Mouse (Mus musculus) adrenal gland, postnatal 0 days (tissue): Measurements from ENCODE around the gene Trappc3. TPM values are rescaled to one million over a fixed set of nuclear protein-coding genes. Genes with fewer than 3 reads are reported as not detected.

ENCODE experiments used
- polyA plus RNA-seq: library from polyadenylated mRNA; unstranded; fragments of >200 nt; fragmentation: Nextera tagmentation; extraction: Ambion mirVana; gene quantifications from 2 replicates; pipeline ENCODE4 v1.2.1, GENCODE M21; 2015

Gene Trappc3
- 109 TPM in 2 replicates for polyA plus RNA-seq

DNA sequence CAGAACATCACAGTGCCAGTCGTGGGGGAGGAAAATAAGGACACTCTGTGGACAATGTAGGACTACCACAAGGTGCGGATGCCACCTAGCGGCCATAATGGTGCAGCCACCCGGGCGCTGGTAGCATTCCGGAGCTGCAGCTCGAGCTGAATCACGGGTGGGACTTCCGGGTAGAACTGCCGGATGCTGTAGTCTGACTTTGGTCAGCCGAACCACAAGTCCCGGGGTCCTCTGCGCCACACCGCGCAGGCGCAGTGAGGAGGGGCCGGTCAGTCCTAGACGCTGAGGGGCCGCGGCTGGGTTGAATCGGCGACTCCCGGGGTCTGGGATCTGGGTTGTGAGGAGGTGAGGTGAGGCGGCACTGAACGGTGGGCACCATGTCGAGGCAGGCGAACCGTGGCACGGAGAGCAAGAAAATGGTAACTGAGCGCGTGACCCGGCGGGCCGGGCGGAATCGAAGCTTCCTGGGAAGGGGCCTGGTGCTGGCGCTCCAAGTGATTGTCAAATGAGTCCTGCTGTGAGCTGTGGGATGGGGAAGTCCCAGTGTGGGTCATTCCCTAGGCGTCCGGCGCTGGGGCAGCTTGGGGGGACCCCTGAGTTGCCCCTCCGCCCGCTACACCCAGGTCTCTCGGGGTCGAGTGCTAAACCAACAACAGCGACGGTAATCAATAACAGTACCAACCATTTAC lies at the start of gene Trappc3:
Trappc3 (plus strand) TSS at position 207 of the 689 bp plus-strand sequence.

DNA sequence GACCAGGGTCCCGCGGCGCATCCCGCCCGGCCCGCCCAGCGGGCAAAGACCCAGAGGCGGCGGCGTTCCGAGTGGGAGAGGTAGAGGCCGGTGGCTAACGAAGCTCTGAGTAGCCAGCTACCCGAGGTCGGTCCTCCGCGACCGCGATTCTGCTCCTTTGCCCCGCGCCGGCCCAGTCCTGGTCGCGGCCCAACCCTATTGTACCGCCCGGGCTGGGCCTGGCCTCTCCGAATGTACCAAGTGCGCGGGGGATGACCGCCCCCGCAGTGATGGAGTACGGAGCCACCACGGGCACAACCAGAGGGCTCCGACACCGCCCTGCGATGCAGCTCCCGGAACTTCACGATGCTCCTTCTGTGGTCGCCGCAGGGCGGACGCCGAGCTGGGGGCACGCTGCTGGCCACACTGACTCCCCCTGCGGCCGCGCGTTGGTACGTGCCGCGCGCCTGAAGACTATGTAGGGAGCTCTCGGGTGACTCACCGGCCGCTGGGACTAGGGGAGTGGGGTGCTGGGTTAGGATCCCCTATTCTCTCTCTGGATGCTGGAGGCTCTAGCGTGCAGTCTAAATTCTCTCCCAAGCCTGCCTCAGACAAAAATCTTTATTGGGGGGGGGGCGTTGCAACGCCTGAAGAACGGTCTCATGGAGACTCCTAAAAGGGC lies 5.9 kb upstream of the Trappc3 start, which contains the start of gene Map7d1:
Map7d1 (minus strand) TSS at position 213 of the 661 bp plus-strand sequence.

DNA sequence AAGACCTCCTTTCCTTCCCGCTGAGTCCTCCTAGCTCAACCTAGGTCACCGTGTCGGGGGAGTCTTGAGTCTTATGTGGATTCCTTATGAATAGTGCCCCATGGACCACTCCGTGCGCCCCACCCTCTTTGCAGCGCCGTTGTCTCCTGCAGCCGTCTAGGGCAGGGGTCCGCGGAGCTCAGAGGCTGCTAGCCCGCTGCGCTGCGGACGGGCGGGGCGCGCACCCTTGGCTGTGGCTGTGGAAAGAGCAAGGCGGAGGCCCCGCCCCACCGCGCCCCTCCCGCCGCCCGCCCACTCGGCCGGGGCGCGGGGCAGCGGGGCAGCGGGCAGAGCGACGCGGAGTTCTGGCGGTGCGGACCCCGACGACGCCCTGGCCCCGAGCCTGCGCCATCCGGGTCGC lies 24.4 kb downstream of the Trappc3 start, which contains the start of gene Col8a2:
Col8a2 (plus strand) TSS at position 302 of the 400 bp plus-strand sequence.

DNA sequence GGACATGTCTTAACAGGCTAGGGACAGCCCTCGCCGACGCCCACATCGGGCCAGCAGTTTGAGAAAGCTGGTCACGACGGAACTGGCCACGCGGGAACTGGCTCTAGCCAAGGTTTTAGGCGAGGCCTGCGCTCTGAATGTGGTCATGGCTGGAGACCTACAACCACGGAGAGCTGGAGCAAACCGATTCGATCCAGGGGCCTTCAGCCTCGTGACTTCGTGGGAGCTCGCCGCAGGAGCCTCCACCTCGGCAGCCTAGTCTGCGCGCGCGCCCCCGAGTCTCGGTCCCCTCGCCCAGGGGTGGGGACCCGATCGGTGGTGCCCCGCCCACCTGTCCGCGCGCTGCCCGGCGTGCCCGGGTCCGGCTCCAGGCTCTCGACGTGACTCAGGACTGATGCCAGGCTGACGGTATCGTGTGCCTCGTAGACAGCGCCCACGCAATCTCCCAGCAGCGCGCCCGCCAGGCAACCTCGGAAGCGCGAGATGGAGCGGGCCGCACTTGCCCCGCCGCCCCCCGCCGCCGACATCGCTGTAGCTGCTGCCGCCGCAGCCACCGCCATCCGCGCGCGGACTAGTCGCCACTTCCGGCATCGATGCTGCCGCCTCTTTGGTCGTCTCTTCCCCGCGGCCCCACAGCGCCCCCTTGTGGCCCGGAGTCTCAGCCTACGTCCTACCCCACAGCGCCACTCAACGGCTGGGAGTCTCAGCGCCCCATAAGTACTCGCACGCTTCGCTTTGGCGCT lies 59.2 kb downstream of the Trappc3 start, which contains the start of gene Adprhl2:
Adprhl2 (minus strand) TSS at position 593 of the 743 bp plus-strand sequence.

DNA sequence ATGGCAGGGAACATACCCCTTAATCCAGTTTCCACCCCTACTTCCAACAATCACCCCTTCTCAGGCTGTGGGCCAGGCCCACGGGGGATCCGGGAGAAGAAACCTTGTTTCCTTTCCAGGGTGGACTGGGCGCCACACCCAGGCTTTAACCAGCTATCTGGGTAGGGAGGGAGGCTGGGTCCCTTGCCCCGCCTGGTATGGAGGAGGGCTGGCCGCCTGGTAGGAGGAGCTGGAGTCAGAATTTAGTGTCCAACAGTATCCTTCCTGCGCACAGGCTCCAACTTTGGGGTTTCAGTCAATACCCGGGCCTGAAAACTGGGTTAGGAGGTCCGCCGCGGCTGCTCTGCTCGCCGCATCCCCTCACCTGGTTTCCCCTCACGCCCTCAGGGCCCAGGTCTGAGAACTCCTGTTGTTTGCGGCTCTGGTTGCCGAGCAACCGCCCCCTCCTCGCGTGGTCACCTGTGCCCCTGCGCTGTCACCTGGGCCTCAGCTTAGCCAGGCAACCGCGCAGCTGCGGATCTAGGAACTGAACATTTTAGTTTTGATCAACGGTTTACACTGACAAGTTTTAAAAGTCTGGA lies 63.2 kb downstream of the Trappc3 start, which contains the start of gene Tekt2:
Tekt2 (minus strand) TSS at position 408 of the 581 bp plus-strand sequence.

Other genes starting within 250 kb of the Trappc3 start
- 0.82 and 1.2 TPM in 2 replicates for gene Csf3r, start 237.8 kb upstream of the Trappc3 start, polyA plus RNA-seq
- gene Mrps15, start 215.4 kb upstream of the Trappc3 start, polyA plus RNA-seq = 125 and 159 TPM in 2 replicates
- gene Oscp1, start 203.8 kb upstream of the Trappc3 start, polyA plus RNA-seq = 10.7 and 12.6 TPM in 2 replicates
- 69.4 and 75.4 TPM in 2 replicates for gene Lsm10, start 165.7 kb upstream of the Trappc3 start, polyA plus RNA-seq
- gene Stk40, start 158.4 kb upstream of the Trappc3 start, polyA plus RNA-seq = 11.4 and 14.1 TPM in 2 replicates
- 88.0 and 119 TPM in 2 replicates for gene Eva1b, start 114.6 kb upstream of the Trappc3 start, polyA plus RNA-seq
- gene Sh3d21, start 98.8 kb upstream of the Trappc3 start, polyA plus RNA-seq = 5.4 and 5.5 TPM in 2 replicates
- 91.4 and 131 TPM in 2 replicates for gene Thrap3, start 59.6 kb upstream of the Trappc3 start, polyA plus RNA-seq
- gene Map7d1, start 6.0 kb upstream of the Trappc3 start, polyA plus RNA-seq = 28.7 and 41.5 TPM in 2 replicates
- 11.9 and 24.7 TPM in 2 replicates for gene Col8a2, start 24.5 kb downstream of the Trappc3 start, polyA plus RNA-seq
- 52.1 and 60.8 TPM in 2 replicates for gene Adprhl2, start 59.4 kb downstream of the Trappc3 start, polyA plus RNA-seq
- 5.9 and 8.6 TPM in 2 replicates for gene Tekt2, start 63.4 kb downstream of the Trappc3 start, polyA plus RNA-seq
- 6.2 and 12.1 TPM in 2 replicates for gene Ago3, start 167.2 kb downstream of the Trappc3 start, polyA plus RNA-seq
- 2.2 and 3.3 TPM in 2 replicates for gene Ago1, start 206.3 kb downstream of the Trappc3 start, polyA plus RNA-seq